ENCODE assay signal across 9 mouse cellular contexts in the genomic region with DNA sequence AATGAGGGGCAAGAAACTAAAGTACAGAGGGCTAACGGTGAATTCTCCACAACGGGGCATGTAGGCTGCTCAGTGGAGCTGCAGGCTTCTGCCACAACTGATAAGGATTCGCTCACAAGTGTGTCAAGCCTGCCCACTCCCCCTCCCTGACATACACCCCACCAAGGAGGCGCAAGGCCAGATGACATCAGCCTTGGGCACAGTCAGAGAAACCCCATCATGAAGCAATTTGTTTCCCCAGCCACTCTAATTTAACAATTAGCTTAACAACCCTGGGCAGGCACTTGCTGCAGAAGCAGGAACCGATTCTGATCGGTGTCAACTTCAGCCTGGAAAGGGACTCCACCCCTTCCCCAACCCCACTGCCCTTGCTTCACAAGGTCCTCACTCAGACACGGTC. TPM values are rescaled to one million over a fixed set of nuclear protein-coding genes. Genes with fewer than 3 reads are reported as not detected.
A peak's percentile ranks its signal among the peaks of the same experiment; 100 is the strongest.
DNase-seq lines count a peak whose midpoint lies in the region; ATAC-seq lines count a peak whose summit lies in the region.
"Had no signal": no experiment of that assay in that cellular context is flagged by ENCODE, and none has a peak within 500 bp of the region (broad histone marks: within the 10 kb centered on the region; RNA-seq: fewer than 3 reads in every experiment).

No protein-coding gene starts in this region.

- intact Hi-C loops in gastrocnemius, postnatal 36 days (cut with DNase I): no loop called here
- intact Hi-C loops in heart, postnatal 14 days (cut with DNase I): no loop called here

- no peak for ATAC-seq in activated CD4-positive, CD25-positive, alpha-beta regulatory T cell, adult 4 months

- DNase-seq in gastrocnemius, postnatal 25 days: peak; percentile 49
- no peak for DNase-seq in gastrocnemius, postnatal 36 days
- DNase-seq in urinary bladder, postnatal 14 days (ENCODE audit: low spot score): peak; percentile 14
- no peak for DNase-seq in urinary bladder, postnatal 4 days (ENCODE audit: low spot score in 2 of 2)
- peak; percentile 40 to 51 for DNase-seq in heart, postnatal 14 days
- no peak for DNase-seq in thymus, postnatal 14 days
- DNase-seq in urinary bladder, adult 18-20 months (ENCODE audit: low spot score in 2 of 2): no peak
- DNase-seq: kidney, adult 11 months had no signal

RNA-seq across cellular contexts. Expression of gene Kalrn, which starts 38.2 kb away (rescaled TPM):
- total RNA-seq in gastrocnemius, postnatal 25 days (2021): 10 to 100 TPM; 19.1 to 26.3 TPM
- 10 to 100 TPM; 19.0 to 21.5 TPM for total RNA-seq in gastrocnemius, postnatal 36 days (2021)
- 10 to 100 TPM; 29.5 to 33.7 TPM for total RNA-seq in heart, postnatal 14 days (2021)
- under 1 TPM in 1 of 2 experiments, not detected in 1; 0.34 TPM for polyA plus RNA-seq in activated CD4-positive, CD25-positive, alpha-beta regulatory T cell, adult 4 months (2017; shearing (Covaris generic))

Comparison
In these comparisons a context has a peak if more than half of its experiments do, and no peak if none do; other contexts are left out.
1. DNase-seq: peak in gastrocnemius, postnatal 25 days (single experiment), urinary bladder, postnatal 14 days (single experiment) and heart, postnatal 14 days (2 of 2); none in gastrocnemius, postnatal 36 days (0 of 2), urinary bladder, postnatal 4 days (0 of 2), thymus, postnatal 14 days (single experiment) and urinary bladder, adult 18-20 months (0 of 2).